Mouse (Mus musculus) lung, adult 2 months (tissue): ENCODE measurements around the gene Fam19a5. TPM values are rescaled to one million over a fixed set of nuclear protein-coding genes. Genes with fewer than 3 reads are reported as not detected.

Experiments used
- DNase-seq: peaks from one replicate; pipeline ENCODE4 v3.0.0; 2022
- H3K4me1 ChIP-seq: fragments of 200-500 bp; 2 replicates; pipeline ENCODE4 v1.6.1; 2011; ENCODE audit warnings: low read length; ENCODE audit not compliant: control insufficient read depth, insufficient read depth
- H3K4me3 ChIP-seq: fragments of 200-500 bp; replicated peaks from 2 replicates; pipeline ENCODE3; 2011; ENCODE audit warnings: low read depth, mild to moderate bottlenecking, control low read depth, low read length; ENCODE audit errors: extremely low read depth
- CTCF ChIP-seq: fragments of 200-500 bp; IDR thresholded peaks from 2 replicates; pipeline ENCODE4 v1.5.1; 2011; ENCODE audit warnings: mild to moderate bottlenecking, low read length, control low read depth; ENCODE audit not compliant: insufficient read depth
- POLR2A ChIP-seq: fragments of 200-500 bp; IDR thresholded peaks from 2 replicates; pipeline ENCODE4 v1.6.1; 2011; ENCODE audit warnings: low read depth, mild to moderate bottlenecking, control low read depth, low read length, borderline replicate concordance; ENCODE audit errors: extremely low read depth
- whole genome bisulfite sequencing: fragments of 180-500 bp; shearing (Covaris S2); methylation state at CpG from one replicate; pipeline ENCODE4 v1.1.7; 2018; 5-methylcytosine and 5-hydroxymethylcytosine counted together
- polyA plus RNA-seq: library from polyadenylated mRNA; depleted of rRNA; stranded (reverse); fragments of >200 nt; gene quantifications from 2 replicates; pipeline ENCODE4 v1.2.3, GENCODE M21; 2012

Gene Fam19a5
- polyA plus RNA-seq, 1 experiment: 1.8 TPM

GRCm38 (mm10) chr15:87712221-87712620 lies 168.1 kb downstream of the Fam19a5 start:
- TF ChIP-seq CTCF (no peak), POLR2A (no peak)

GRCm38 (mm10) chr15:87715037-87715676 lies 171.1 kb downstream of the Fam19a5 start:
- Histone ChIP-seq H3K4me1 (no peaks in the 10 kb centered on the region), H3K4me3 (no peak overlapping the region)
- TF ChIP-seq CTCF (no peak), POLR2A (no peak)
- DNase-seq: no peak
- 42% methylated on average over 9 of the region's 9 CpGs for WGBS

More at GRCm38 (mm10) chr15:87712221-87712620, 168.1 kb downstream of the Fam19a5 start:
- DNase-seq: no peak
- no peak overlapping the region for H3K4me3 ChIP-seq
- 81% methylated on average over 8 of the region's 8 CpGs for whole genome bisulfite sequencing
- H3K4me1 ChIP-seq: no peaks in the 10 kb centered on the region

GRCm38 (mm10) chr15:87717056-87717455 lies 173.0 kb downstream of the Fam19a5 start:
- Histone ChIP-seq H3K4me3 (no peak overlapping the region), H3K4me1 (no peaks in the 10 kb centered on the region)
- TF ChIP-seq CTCF (no peak), POLR2A (no peak)
- WGBS: 49% methylated on average over 5 of the region's 5 CpGs
- no peak for DNase-seq

GRCm38 (mm10) chr15:87723455-87723986 lies 179.4 kb downstream of the Fam19a5 start:
- no peak for TF ChIP-seq POLR2A
- no peak for TF ChIP-seq CTCF
- WGBS: 81% methylated on average over 5 of the region's 5 CpGs

GRCm38 (mm10) chr15:87726657-87727236 lies 182.6 kb downstream of the Fam19a5 start:
- TF ChIP-seq POLR2A: no peak
- TF ChIP-seq CTCF: no peak
- no peaks in the 10 kb centered on the region for H3K4me1 ChIP-seq
- H3K4me3 ChIP-seq: no peak overlapping the region
- WGBS: 57% methylated on average over 20 of the region's 20 CpGs
- DNase-seq: no peak

More at GRCm38 (mm10) chr15:87723455-87723986, 179.4 kb downstream of the Fam19a5 start:
- no peaks in the 10 kb centered on the region for H3K4me1 ChIP-seq
- no peak overlapping the region for H3K4me3 ChIP-seq
- no peak for DNase-seq

- TF ChIP-seq POLR2A: no peak
- no peak for TF ChIP-seq CTCF
- Histone ChIP-seq H3K4me3 (no peak overlapping the region), H3K4me1 (no peaks in the 10 kb centered on the region)
- 89% methylated on average over 4 of the region's 4 CpGs for WGBS
- no peak for DNase-seq
Observed at GRCm38 (mm10) chr15:87736345-87736744, 192.2 kb downstream of the Fam19a5 start.

GRCm38 (mm10) chr15:87755482-87755881 lies 211.4 kb downstream of the Fam19a5 start:
- DNase-seq: no peak
- WGBS: 70% methylated on average over 3 of the region's 3 CpGs
- TF ChIP-seq POLR2A: no peak
- no peak for TF ChIP-seq CTCF
- Histone ChIP-seq H3K4me3 (no peak overlapping the region), H3K4me1 (no peaks in the 10 kb centered on the region)

- Histone ChIP-seq H3K4me3 (no peak overlapping the region), H3K4me1 (no peaks in the 10 kb centered on the region)
- DNase-seq: no peak
- 73% methylated on average over 3 of the region's 3 CpGs for WGBS
- TF ChIP-seq POLR2A (no peak), CTCF (no peak)
Observed at GRCm38 (mm10) chr15:87765876-87766275, 221.8 kb downstream of the Fam19a5 start.

- no peak overlapping the region for H3K4me3 ChIP-seq
- no peak for DNase-seq
- 56% methylated on average over 4 of the region's 4 CpGs for WGBS
- no peaks in the 10 kb centered on the region for H3K4me1 ChIP-seq
- TF ChIP-seq CTCF (no peak), POLR2A (no peak)
Observed at GRCm38 (mm10) chr15:87773955-87774354, 229.9 kb downstream of the Fam19a5 start.

- 69% methylated on average over 2 of the region's 2 CpGs for WGBS
- no peaks in the 10 kb centered on the region for H3K4me1 ChIP-seq
- TF ChIP-seq CTCF (no peak), POLR2A (no peak)
- DNase-seq: no peak
- no peak overlapping the region for H3K4me3 ChIP-seq
Observed at GRCm38 (mm10) chr15:87783331-87783730, 239.2 kb downstream of the Fam19a5 start.
